Mouse (Mus musculus) retina, postnatal 7 days (tissue): ENCODE data around the gene Gm11559.
"Not testable (repeated sequence)": the region's sequence is repeated elsewhere in the genome, so short reads cannot be mapped to it uniquely, and the experiment has no call there.

Source experiments
- DNase-seq: peaks from one replicate; pipeline ENCODE4 v3.0.0-alpha.2; 2012; ENCODE audit warnings: low read depth, low spot score

The Gm11559 gene

GRCm38 (mm10) chr11:99864176-99864575 is at the start of gene Gm11559:
TSS of gene Gm11559 (plus strand) at chr11:99864476.
- not testable (repeated sequence) for DNase-seq

GRCm38 (mm10) chr11:99815566-99815965 is 48.7 kb upstream of the Gm11559 start, which contains the start of gene Gm11564:
TSS of gene Gm11564 (minus strand) at chr11:99815666.
- not testable (repeated sequence) for DNase-seq

- DNase-seq: no peak
Measured at GRCm38 (mm10) chr11:99837966-99838365, 26.3 kb upstream of the Gm11559 start, which contains the start of gene 2300003K06Rik. TSS of gene 2300003K06Rik (minus strand) at chr11:99838066.

GRCm38 (mm10) chr11:99842185-99842584 is 22.1 kb upstream of the Gm11559 start:
- no peak for DNase-seq

GRCm38 (mm10) chr11:99846746-99847145 is 17.5 kb upstream of the Gm11559 start:
- no peak for DNase-seq

- DNase-seq: no peak
Measured at GRCm38 (mm10) chr11:99851508-99851907, 12.8 kb upstream of the Gm11559 start, which contains the start of gene Krtap4-16. TSS of gene Krtap4-16 (minus strand) at chr11:99851608.

GRCm38 (mm10) chr11:99854121-99854520 is 10.2 kb upstream of the Gm11559 start:
- DNase-seq: no peak

GRCm38 (mm10) chr11:99857617-99858016 is 6.7 kb upstream of the Gm11559 start, which contains the start of gene Gm11568:
TSS of gene Gm11568 (plus strand) at chr11:99857917.
- no peak for DNase-seq

- no peak for DNase-seq
Measured at GRCm38 (mm10) chr11:99858761-99859160, 5.5 kb upstream of the Gm11559 start.

GRCm38 (mm10) chr11:99873089-99873488 is 8.8 kb downstream of the Gm11559 start, which contains the start of gene Krtap9-1:
TSS of gene Krtap9-1 (plus strand) at chr11:99873389.
- DNase-seq: not testable (repeated sequence)

GRCm38 (mm10) chr11:99878887-99879286 is 14.6 kb downstream of the Gm11559 start, which contains the start of gene Gm11567:
TSS of gene Gm11567 (plus strand) at chr11:99879187.
- DNase-seq: not testable (repeated sequence)

- no peak for DNase-seq
Measured at GRCm38 (mm10) chr11:99907620-99908019, 43.3 kb downstream of the Gm11559 start, which contains the start of gene Krtap31-1. TSS of gene Krtap31-1 (plus strand) at chr11:99907920.

- no peak for DNase-seq
Measured at GRCm38 (mm10) chr11:99914451-99914850, 50.2 kb downstream of the Gm11559 start, which contains the start of gene Gm11565. TSS of gene Gm11565 (plus strand) at chr11:99914751.
